Mouse (Mus musculus) NIH3T3 (cell line): ENCODE results near the gene Tcf3.
A peak's percentile ranks its signal among the peaks of the same experiment; 100 is the strongest.

Experiments used
- DNase-seq: peaks from one replicate; pipeline ENCODE4 v3.0.0-alpha.2; 2012; ENCODE audit warnings: low read depth

The Tcf3 gene

DNA sequence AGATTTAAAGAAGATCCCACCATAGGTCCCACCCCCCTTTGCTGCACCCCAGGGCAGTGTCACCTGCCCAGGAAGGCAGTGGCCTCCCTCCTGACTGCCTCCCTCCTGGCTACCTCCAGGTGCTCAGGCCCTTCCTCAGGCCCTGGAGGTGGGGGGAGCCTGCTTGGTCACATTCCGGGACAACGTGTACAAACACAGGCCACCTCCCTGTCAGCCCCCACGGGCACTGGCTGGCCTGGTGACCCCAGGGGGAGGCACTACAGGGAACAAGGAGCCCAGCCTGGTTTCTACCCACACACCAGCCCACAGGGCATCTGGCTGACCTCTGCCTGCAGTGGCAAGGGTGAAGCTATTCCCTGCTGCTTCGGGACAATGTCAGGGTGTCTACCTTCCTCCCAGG lies 4.5 kb upstream of the Tcf3 start:
- no peak for DNase-seq

DNA sequence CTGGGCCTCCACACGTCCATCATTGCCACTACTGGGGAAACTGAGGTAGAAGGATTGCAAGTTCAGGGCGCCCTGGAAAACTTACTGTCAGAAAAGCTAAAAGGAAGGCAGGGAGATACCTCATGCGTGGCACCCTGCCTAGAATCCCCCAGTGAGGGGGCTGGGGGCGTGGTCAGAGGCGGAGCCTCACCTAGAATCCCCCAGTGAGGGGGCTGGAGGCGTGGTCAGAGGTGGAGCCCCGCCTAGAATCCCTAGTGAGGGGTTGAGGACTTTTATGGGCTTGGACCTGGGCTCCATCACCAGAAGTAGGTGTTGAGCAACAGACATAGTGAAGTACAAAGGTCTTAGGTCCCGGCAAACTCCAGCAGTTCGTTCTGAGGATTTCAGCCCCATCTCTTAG lies 2.8 kb upstream of the Tcf3 start:
- DNase-seq = peak; percentile 64

DNA sequence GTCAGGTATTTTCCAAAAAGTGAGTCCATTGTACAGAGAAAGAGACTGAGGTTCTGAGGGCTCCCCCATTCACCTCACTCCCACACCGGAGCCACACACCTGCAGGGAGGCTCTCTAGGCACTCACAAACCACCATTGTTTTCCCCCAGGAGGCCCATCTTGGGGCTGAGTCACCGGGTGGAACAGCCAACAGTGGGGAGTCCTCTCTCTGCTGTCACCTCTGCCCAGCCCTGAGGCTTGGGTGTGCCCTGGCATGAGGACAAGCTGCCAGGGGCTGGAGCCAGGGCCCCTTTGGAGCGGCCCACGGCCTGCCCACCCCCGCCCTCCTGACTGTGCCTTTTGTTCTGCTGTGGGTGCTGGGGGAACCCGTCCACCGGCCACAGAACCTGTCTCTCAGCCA lies 2.3 kb upstream of the Tcf3 start:
- peak; percentile 76 for DNase-seq

DNA sequence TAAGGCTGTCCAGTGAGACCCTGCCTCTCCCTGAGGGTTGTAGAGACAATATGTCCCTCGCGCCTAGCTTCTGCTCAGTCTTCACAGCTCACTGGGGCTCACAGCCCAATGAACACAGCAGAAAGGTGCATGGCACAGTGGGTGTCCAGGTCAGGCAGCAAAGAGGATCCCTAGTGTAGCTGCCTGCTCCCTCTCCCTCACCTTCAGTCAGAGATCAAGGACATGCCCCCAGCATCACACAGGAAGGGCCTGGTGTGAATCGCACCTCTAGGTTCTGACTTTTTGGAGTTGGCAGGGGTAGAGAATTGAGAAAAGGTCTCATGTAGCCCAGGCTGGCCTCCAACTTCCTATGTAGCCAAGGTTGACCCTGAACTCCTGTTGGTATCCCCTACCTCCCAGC lies 1.4 kb upstream of the Tcf3 start:
- DNase-seq = no peak

DNA sequence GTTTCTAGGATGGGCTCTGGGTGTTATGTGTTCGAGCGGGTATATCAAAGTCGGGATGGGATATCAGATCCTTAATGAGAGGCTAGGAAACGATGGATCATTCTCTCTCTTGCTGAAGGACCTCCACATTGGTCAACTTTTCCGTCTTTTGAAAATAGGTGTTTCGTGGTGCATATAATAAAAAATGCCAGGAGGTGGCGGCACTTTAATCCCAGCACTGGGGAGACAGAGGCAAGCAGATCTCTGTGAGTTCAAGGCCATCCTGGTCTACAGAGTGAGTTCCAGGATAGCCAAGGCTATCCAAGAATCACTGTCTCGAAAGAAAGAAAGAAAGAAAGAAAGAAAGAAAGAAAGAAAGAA lies 766 bp upstream of the Tcf3 start:
- no peak for DNase-seq

DNA sequence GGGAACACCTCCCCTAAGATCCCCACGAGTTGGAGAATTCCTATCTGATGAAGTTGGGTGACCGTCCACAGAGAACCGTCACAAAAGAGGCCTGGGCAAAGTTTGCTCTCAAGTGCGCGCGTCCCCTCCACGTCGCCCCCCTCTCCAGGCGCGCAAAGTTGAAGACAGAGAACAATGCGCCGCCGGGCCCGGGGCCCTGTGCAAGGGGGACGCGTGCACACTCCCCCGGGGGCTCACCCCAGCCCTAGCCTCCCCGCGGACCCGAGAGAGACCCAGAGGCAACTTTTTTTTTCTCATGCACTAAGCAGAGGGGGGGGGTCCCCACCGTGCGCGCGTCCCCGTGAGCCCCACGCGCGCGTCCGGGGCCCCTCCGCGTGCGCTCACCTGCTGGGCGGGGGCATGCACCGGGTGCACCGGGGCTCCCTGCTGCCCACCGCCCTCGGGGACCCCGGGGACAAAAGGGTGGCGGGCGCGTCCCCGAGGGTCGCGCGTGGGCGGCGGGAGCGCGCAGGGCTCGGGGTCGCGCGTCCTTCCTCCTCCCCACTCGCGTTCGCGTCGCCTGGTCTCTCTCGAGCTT lies 423 bp downstream of the Tcf3 start:
- DNase-seq = peak; percentile 60

DNA sequence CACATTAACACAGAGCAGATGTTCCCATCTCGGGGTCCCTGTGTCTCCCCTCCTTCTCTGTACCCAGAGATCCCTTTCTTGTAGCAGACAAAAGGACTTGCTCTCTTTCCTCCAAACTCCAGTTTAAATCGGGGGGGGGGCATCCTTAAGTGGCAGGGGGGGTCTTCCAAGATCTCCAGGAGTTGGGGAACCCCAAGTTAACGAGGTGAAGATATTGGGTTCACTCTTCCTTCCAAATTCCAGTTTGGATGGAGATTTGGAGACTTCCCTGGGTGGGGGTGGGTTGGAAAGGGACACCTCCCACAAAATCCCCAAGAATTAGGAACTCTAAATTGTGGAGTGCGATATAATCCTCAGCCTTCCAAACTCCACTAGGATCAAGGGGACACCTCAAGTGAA lies 1.1 kb downstream of the Tcf3 start:
- DNase-seq = no peak

DNA sequence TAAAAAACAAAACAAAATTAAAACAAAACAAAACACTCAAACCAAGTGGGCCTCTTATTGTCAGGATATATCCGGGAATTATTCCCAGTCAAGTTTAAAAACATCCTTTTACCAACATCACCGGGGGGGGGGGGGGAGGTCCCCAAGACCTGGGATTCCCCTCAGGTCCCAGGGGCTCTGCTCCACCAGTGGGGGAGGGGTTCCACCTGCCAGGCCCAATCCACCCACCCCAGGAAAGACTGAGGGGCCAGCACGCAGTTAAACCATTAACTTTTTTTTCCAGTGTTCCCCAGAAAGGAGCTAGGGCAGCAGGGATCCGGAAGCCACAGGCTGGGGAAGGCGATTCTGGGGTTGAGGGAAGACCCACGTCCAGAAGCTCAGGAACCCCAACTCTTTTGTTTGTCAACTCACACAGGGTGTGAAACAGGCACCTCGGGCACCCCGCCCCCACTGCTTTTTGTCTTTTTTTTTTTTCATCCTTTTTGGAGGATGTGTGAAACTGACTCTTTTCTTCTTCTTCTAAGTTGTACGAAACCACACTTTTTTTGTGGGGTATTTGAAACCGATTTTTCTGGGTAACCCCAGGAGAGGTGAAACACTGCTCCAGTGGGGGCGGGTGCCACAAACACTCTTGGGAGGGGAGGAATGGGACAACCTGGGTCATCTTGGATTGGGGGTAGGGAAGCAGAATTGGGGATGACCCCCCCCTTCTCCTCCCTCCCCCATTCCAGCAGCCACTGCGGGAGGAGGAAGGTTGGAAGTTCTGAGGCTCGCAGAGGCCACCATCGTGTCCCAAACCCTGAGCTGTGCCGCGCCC lies 1.7 kb downstream of the Tcf3 start:
- peak; percentile 24 for DNase-seq

DNA sequence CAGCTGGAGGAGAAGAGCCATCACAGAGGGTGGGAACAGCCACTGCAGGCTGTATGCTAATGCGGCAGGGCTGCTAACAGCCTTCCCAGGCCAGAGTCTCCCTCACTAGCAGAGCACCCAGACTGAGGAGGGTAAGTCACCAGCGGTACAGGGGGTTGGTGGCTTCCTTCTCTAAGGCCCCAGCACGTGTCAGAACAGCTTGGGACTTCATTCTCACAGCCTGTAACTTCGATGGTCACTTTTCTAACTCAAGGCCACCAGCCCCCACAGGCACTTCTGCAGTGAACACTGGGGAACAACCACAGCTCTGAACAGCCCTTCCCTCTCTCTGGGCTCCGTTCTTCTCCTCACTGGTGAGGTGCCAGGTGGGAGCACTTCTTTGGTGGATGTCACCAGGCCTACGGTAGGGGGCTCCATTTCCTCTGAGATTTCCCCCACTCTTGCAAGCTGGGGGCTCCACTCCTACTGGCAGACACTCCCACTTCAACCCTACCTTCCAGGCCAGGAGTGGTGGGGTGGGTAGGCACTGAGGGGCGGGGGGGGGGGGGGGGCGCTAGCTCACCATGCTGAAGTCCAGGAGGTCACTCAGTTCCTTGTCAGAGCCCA lies 3.0 kb downstream of the Tcf3 start:
- no peak for DNase-seq

DNA sequence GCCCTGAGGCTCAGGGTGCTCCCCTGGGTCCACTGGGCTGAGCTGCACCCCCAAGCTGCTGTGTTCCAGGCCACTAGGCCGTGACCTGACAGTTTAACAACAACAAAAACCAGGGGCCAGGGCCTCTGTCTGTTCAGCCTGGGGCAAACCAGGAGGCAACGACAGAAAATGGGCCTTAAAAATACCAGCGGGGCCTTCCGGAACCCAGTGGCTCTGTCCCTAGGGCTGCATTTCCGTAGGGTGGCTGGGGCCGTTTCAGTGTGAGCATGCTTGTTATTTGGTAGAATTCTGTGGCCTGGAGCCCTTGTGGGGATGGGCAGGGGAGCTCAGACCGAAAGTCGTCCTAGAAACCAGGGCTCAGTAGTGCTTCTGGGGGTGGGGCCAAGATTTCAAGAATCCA lies 3.6 kb downstream of the Tcf3 start:
- no peak for DNase-seq

DNA sequence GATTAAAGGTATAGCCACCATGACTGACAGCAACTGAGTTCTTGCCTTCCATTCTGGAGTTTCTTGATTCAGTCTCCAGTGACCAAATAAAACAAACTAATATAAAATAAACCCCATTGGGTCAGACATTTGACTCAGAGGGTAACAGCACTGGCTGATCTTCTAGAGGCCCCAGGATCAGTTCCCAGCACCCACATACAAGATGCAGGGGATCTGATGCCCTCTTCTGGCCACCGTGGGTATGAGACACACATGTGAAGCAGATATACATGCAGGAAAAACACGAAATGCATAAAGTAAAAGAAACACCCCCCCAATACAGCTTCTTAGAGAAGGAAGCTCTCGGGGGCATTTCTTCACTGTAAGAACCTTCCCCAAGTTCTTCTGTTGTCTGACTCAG lies 8.4 kb downstream of the Tcf3 start:
- no peak for DNase-seq

DNA sequence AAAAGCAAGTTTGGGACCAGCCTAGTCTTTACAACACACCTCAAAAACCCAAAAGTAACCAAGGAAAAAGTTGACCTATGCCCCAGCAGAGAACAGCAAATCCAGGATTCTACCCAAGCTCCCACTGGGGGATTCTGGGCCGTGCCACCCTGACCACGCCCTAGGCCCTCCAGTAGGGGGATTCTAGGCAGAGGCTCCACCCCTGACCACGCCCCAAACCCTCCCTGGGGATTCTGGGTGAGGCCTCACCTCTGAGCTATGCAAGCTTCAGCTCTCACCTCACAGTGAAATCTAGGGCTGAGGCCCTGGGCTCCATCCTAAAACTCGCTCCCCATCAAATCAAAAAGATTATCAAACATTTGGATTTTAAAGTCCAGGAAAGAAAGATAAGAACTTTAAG lies 9.9 kb downstream of the Tcf3 start:
- DNase-seq = peak; percentile 58

DNA sequence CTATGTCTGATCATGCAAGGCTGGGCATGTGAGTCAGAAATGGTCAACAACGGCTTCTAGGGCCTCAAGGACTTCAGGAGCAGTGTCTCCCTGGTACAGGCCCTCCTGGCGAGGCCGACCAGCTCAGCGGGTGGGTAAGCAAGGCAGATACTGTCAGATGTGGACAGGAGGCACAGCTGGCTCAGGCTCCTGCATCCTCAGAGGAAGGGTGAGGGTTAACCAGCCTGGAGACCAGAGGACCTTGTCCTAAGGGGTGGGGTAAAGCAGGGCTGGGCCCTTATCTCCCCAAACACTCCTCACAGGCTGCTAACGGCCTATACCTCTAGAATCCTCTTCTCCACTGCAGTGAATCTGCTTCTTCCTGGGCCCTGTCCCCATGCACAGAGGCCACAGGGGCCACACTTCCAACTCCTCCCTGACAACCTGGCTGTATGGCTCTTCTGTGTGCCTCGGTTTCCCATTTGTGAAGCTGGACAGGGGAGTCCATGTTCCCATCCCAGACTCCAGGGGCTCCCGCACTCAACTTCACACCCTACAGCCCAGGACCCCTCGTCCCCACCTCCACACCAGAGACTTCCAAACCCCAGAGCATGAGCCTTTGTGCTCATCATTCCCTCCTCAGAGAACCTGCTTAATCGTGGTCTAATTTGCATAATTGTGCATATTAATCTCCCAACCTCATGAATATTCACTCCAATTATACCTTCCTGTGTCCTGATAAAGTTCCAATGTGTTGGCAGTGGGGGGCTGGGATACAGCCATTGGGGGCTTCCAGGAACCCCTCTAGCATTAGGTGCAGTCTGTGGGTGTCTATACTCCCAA lies 11.6 kb downstream of the Tcf3 start:
- DNase-seq = no peak

DNA sequence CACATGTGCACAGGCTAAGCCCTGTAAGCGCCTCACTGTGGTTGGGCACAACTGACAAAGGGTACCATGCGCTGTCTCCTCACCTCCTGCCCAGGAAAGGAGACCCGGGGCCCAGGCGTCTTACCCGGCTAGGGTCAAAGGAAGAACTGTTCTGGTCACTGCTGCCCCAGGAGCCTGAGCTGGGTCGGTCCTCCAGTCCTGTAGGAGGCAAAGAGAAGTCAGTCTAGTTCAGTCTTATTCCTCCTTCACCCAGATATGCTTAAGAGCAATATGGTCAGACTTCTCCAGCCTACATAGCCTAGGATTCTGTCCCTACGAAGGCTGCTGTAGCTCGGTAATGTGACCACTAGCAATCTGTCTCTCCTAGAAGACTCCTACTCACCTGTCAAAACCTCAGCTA lies 12.2 kb downstream of the Tcf3 start:
- no peak for DNase-seq

DNA sequence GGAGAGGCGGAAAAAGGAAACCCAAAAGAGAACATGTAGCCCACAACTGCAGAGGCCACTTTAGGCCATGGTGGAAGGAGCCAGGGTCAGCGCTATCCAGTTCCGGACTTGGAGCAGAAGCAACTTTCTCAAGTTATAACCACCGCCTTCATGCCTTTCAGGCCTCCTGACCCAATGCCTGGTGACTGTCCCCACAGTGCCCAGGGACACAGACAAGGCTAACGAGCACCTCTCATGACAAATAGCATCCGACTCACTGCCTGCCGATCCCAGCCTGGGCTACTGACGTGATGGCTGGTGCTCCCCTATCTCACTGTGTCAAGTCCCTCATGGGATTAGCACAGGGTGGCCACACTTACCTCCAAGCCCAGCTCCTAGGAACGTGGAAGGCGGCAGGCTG lies 12.7 kb downstream of the Tcf3 start:
- DNase-seq = no peak

DNA sequence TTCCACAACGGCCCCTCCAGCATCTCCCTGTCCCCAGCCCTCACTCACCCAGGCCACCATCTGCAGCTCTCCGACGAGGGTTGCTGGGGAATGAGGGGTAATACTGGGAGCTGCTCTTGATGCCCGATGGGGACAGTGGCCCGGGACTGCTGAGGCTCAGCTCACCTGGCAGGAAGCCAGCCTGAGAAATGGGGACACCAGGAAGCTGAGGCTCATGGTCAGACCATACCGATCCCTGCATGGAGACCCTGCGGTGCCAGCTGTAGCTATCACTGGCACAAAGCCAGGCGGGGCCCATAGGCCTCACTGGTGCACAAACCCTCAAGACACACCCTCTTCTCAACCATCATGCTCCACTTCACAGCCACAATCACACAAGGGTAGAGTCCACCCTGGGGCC lies 14.0 kb downstream of the Tcf3 start:
- DNase-seq = no peak

DNA sequence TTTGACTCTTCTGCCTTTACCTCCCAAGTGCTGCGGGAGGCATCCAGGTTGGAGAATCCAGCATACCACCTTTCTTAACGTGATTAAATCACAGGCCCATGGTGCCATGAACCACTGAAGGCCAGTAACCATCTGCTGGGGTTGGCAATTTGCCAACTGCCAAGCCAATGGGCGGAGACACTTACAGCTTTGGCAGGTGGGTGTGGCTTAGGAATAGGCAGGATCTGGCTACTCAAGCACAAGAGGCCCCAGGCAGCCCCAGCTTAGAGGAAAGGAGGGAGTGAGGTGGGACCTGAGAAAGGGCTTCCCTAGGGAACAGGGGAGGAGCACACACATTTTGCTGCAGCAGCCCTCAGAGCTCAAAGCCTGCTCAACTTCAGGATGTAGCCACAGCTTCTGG lies 15.1 kb downstream of the Tcf3 start:
- peak; percentile 69 for DNase-seq

DNA sequence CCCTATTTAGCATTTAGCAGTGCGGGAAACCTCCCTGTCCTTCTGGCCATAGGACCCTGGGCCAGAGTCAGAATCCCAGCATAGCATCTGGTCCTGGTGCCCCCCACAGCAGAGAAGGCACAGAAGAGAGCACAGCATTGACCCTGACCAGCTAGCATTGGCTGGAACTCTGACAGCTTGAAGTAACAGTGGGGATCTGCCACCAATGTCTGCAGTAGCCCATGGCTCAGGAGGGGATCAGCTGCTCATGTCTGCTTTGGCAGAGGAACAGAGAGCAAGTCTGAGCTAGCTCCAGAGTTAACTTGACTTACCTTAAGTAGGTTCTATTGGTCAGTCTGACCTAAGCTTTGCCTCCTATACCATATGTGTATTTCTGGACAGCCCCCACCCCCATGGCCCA lies 15.6 kb downstream of the Tcf3 start:
- DNase-seq = no peak

DNA sequence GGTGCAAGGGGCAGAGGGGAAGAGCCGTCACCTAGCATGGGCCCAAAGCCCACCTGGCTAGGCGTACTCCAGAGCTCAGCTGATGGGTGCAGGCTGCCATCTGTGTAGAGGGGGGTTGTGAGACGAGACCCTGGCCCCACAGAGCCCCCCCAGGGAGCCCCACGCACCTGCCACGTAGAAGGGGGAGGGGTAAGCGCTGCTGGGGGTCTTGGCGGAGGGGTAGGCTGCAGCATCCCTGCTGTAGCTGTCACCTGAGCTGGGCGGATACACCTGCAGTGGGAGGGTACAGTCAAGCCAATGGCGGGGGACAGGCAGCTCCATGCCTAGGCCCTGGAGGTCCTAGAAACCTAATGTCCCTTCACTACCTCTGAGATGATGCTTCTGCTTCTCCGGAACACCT lies 16.1 kb downstream of the Tcf3 start:
- no peak for DNase-seq

DNA sequence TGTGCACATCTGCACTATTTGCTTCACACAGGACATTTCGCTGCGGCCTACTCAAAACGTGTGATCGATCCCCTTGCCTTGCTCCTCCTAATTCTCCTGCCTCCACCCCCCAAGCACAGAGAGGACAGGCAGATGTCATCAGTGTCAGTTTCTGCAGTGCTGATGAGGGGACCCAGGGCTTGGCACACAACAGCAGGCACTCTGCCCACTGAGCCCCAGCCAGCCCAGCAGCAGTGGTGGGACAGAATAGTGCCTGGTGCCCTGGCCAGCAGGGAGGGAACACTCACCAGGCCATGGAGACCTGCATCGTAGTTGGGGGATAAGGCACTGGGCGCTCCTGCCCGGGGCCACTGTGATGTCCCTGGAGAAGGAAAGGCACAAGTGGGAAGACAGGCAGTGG lies 17.9 kb downstream of the Tcf3 start:
- no peak for DNase-seq

DNA sequence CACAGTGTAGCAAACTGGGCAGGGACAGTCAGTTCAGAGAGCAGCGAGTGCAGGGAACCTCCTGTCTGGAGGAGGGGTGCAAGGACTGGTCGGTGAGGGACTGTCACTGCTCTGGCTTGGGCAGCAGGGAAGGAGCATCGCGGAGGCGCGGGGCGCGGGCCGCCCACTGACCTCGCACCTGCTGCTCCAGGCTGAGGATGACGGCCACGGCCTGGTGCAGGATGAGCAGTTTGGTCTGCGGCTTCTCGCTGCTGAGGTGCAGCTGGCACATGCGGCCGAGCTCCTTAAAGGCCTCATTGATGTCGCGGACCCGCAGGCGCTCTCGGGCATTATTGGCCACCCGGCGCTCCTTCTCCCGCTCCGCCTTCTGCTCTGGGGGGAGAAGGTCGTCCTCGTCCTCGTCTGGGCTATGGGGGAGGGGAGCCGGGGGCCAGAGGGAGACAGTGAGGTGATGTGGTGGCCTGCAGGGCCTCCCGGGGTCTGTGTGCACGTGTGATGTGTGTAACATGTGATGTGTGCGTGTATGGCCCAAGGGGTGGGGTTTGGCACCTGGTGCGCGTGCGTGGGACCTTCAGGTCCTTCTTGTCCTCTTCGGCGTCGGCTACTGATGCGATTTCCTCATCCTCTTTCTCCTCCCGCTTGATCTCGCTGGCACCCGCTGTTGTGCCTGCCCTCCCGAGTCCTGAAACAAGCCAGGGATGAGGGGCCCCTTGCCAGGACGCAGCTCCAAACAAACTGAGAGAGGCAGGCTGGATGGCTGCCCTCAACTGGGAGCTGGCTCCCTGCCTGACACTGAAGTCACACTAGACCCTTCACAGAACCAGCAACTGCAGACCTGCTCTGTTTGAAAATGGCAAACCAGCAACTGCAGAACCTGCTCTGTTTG lies 20.5 kb downstream of the Tcf3 start:
- DNase-seq = peak; percentile 25

DNA sequence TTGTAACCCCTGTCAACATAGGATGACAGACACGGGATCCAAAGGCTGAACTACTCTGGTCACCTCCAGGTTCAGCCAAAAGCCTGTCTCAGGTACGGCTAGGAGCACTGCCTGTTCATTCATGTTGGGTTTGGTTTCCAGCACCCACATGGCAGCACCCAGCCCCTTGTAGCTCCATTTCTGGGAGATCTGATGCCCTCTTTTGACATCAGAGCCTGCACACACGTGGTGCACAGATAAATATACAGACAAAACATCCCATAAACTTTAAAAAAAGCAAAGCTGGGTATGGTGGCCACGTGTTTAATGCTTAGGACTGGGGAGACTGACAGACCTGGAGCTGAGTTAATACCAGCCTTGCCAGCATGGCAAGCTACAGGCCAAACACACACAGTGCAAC lies 25.5 kb downstream of the Tcf3 start:
- no peak for DNase-seq
